Mouse (Mus musculus) naive thymus-derived CD4-positive, alpha-beta T cell, adult 5 months (primary cell): ENCODE results near the gene Vmn1r29. TPM values are rescaled to one million over a fixed set of nuclear protein-coding genes. Genes with fewer than 3 reads are reported as not detected.

ENCODE experiments used
- polyA plus RNA-seq: library from polyadenylated mRNA; unstranded; fragments of 100-300 nt; shearing (Covaris generic); gene quantifications from one replicate; pipeline ENCODE4 v1.2.1, GENCODE M21; 2017

The Vmn1r29 gene
- polyA plus RNA-seq, result not detected

GRCm38 (mm10) chr6:58301249-58301648, at the start of gene Vmn1r29:
Gene Vmn1r29 (plus strand): TSS chr6:58301549.

GRCm38 (mm10) chr6:58261737-58262136, 39.6 kb upstream of the Vmn1r29 start, which contains the start of gene Vmn1r28:
Gene Vmn1r28 (plus strand): TSS chr6:58262037.

Other genes with a start within 250 kb of the Vmn1r29 start
- gene Vmn1r27, start 82.7 kb upstream of the Vmn1r29 start, polyA plus RNA-seq, result not detected
- 0.02 TPM for gene Vmn1r28, start 39.5 kb upstream of the Vmn1r29 start, polyA plus RNA-seq
- not detected for gene Vmn1r30, start 141.8 kb downstream of the Vmn1r29 start, polyA plus RNA-seq
- gene Vmn1r31, start 173.8 kb downstream of the Vmn1r29 start, polyA plus RNA-seq, result not detected